Mouse (Mus musculus) brain, embryonic 14.5 days (tissue): ENCODE measurements around the gene Twf2. TPM values are rescaled to one million over a fixed set of nuclear protein-coding genes. Genes with fewer than 3 reads are reported as not detected.
"Not testable (repeated sequence)": the region's sequence is repeated elsewhere in the genome, so short reads cannot be mapped to it uniquely, and the experiment has no call there.

Experiments used
- DNase-seq: peaks from one replicate; pipeline ENCODE4 v3.0.0-alpha.2; 2011; ENCODE audit warnings: low read depth
- CTCF ChIP-seq: fragments of 200-500 bp; IDR thresholded peaks from 2 replicates; pipeline ENCODE4 v1.5.1; 2012; ENCODE audit warnings: inconsistent platforms, mild to moderate bottlenecking, moderate library complexity, borderline replicate concordance; ENCODE audit not compliant: insufficient read depth, insufficient read length; ENCODE audit errors: extremely low read depth
- POLR2A ChIP-seq: fragments of 200-500 bp; IDR thresholded peaks from 2 replicates; pipeline ENCODE4 v1.6.1; 2012; ENCODE audit warnings: mild to moderate bottlenecking, inconsistent platforms, borderline replicate concordance; ENCODE audit not compliant: poor library complexity, insufficient read depth, insufficient read length, severe bottlenecking; ENCODE audit errors: extremely low read depth
- polyA plus RNA-seq: library from polyadenylated mRNA; depleted of rRNA; stranded (reverse); fragments of >200 nt; gene quantifications from 2 replicates; pipeline ENCODE4 v1.2.3, GENCODE M21; 2012

Twf2 gene
- polyA plus RNA-seq, 1 experiment = 51.1 TPM

- TF ChIP-seq POLR2A (no peak), CTCF (no peak)
- DNase-seq = no peak
Measured at GRCm38 (mm10) chr9:106167703-106168102, 35.2 kb upstream of the Twf2 start.

- DNase-seq = not testable (repeated sequence)
Measured at GRCm38 (mm10) chr9:106169006-106169405, 33.9 kb upstream of the Twf2 start.

GRCm38 (mm10) chr9:106169917-106170316, 33.0 kb upstream of the Twf2 start:
- TF ChIP-seq POLR2A (no peak), CTCF (no peak)
- DNase-seq = no peak

GRCm38 (mm10) chr9:106170556-106171345, 32.2 kb upstream of the Twf2 start, which contains the start of gene Wdr82:
Wdr82 (plus strand) TSS chr9:106170928.
- peak; percentile 97 for DNase-seq
- peak; percentile 53; the same call in 1 of the 2 replicates for TF ChIP-seq POLR2A
- TF ChIP-seq CTCF = no peak

GRCm38 (mm10) chr9:106171346-106172158, 31.4 kb upstream of the Twf2 start:
- TF ChIP-seq POLR2A (no peak; the same call in 1 of the 2 replicates), CTCF (no peak)
- DNase-seq = peak; percentile 71

GRCm38 (mm10) chr9:106172527-106172926, 30.4 kb upstream of the Twf2 start:
- DNase-seq = no peak
- TF ChIP-seq CTCF = no peak
- TF ChIP-seq POLR2A = no peak

GRCm38 (mm10) chr9:106173363-106173762, 29.5 kb upstream of the Twf2 start:
- no peak for TF ChIP-seq POLR2A
- no peak for TF ChIP-seq CTCF
- no peak for DNase-seq

GRCm38 (mm10) chr9:106175552-106176200, 27.2 kb upstream of the Twf2 start:
- TF ChIP-seq POLR2A = no peak
- no peak for TF ChIP-seq CTCF
- DNase-seq = no peak

GRCm38 (mm10) chr9:106176769-106177168, 26.1 kb upstream of the Twf2 start:
- TF ChIP-seq CTCF (no peak), POLR2A (no peak)
- DNase-seq = no peak

- no peak for DNase-seq
- TF ChIP-seq CTCF = no peak
- no peak for TF ChIP-seq POLR2A
Measured at GRCm38 (mm10) chr9:106177799-106178198, 25.1 kb upstream of the Twf2 start.

- no peak for TF ChIP-seq CTCF
- TF ChIP-seq POLR2A = no peak
- no peak for DNase-seq
Measured at GRCm38 (mm10) chr9:106179454-106179853, 23.5 kb upstream of the Twf2 start.

GRCm38 (mm10) chr9:106179964-106180363, 22.9 kb upstream of the Twf2 start:
- no peak for DNase-seq
- TF ChIP-seq POLR2A (no peak), CTCF (no peak)

GRCm38 (mm10) chr9:106182146-106182545, 20.8 kb upstream of the Twf2 start:
- TF ChIP-seq POLR2A (no peak), CTCF (no peak)
- DNase-seq = no peak

- TF ChIP-seq POLR2A = no peak
- no peak for TF ChIP-seq CTCF
- no peak for DNase-seq
Measured at GRCm38 (mm10) chr9:106183996-106184395, 18.9 kb upstream of the Twf2 start.

GRCm38 (mm10) chr9:106191355-106191754, 11.6 kb upstream of the Twf2 start:
- TF ChIP-seq POLR2A = no peak
- no peak for TF ChIP-seq CTCF

More at GRCm38 (mm10) chr9:106191355-106191754, 11.6 kb upstream of the Twf2 start:
- DNase-seq = no peak
